Mouse (Mus musculus) E14TG2a.4 (cell line): Measurements from ENCODE around the gene Rpl5.

ENCODE experiments used
- CTCF ChIP-seq: conservative IDR thresholded peaks from 2 replicates; pipeline ENCODE4 v1.5.1; 2014; ENCODE audit warnings: low read length
- NANOG ChIP-seq: IDR thresholded peaks from 2 replicates; pipeline ENCODE4 v1.6.1; 2014; ENCODE audit warnings: borderline replicate concordance, low read length, mixed read lengths
- POU5F1 ChIP-seq: IDR thresholded peaks from 2 replicates; pipeline ENCODE4 v1.6.1; 2014; ENCODE audit warnings: low read length, borderline replicate concordance

- TF ChIP-seq CTCF (no peak), NANOG (no peak), POU5F1 (no peak)
Measured at GRCm38 (mm10) chr5:107867970-107868904, 32.1 kb upstream of the Rpl5 start.
